Mouse (Mus musculus): ENCODE measurements at regions not wholly inside any gene's neighbourhood (a gene's known extent, or its start where the extent isn't known, plus 50 kb on each side); places are given as distances from the start of the nearest gene placed in this dataset.

DNA sequence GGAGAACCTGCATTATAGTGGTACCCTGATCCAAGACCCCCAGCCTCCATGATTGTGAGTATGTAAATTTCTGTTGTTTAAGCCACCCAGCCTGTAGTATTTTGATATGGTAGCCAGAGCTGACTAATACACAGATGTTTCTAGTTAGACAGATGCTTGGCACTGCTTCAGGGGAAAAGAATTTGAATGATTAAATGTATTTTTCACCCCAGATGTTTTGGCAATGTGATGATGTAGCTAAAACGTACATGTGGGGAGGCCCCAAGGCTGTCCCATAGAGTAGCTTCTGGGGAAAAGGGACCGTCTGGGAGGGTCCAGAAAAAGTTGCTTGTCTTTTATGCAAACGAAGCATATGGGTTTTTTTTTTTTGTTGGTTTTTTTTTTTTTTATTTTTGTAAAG is 654.8 kb downstream of the Slc4a3 start:
- TF ChIP-seq EP300 (IDR thresholded peaks at IDR 0.05; ENCODE audit: low read depth) (no peak), CTCF (IDR thresholded peaks at IDR 0.05; ENCODE audit: low read depth) (no peak)

All from heart, postnatal 0 days (tissue).